8 mouse cellular contexts compared by ENCODE assay signal in genomic region chr4:63158961-63159592, GRCm38 (mm10). TPM values are rescaled to one million over a fixed set of nuclear protein-coding genes. Genes with fewer than 3 reads are reported as not detected.
A peak's percentile ranks its signal among the peaks of the same experiment; 100 is the strongest.
DNase-seq lines count a peak whose midpoint lies in the region; ATAC-seq and TF ChIP-seq lines count a peak whose summit lies in the region.

No protein-coding gene starts in this region.

- TF ChIP-seq CTCF in hindbrain, postnatal 0 days (IDR thresholded peaks at IDR 0.05; ENCODE audit: low read depth), result peak; percentile 97

- H3K9me3 ChIP-seq in hindbrain, postnatal 0 days (ENCODE audit: low read length), result no peaks in the 10 kb centered on the region

- no peak overlapping the region for H3K4me2 ChIP-seq in hindbrain, postnatal 0 days (ENCODE audit: low read depth, low read length)

- no peaks in the 10 kb centered on the region for H3K4me1 ChIP-seq in hindbrain, postnatal 0 days (ENCODE audit: insufficient read depth, low read length)

- H3K27ac ChIP-seq in hindbrain, postnatal 0 days, result no peak overlapping the region; the same call in 1 of the 2 replicates

- H3K36me3 ChIP-seq in hindbrain, postnatal 0 days (ENCODE audit: insufficient read depth, low read length), result no peaks in the 10 kb centered on the region

- 18% methylated on average over 5 of the region's 5 CpGs for WGBS in hindbrain, postnatal 0 days

- no peak overlapping the region for H3K9ac ChIP-seq in hindbrain, postnatal 0 days (replicated peaks; ENCODE audit: low read length)

- DNase-seq in WW6 (ENCODE audit: low read depth, low spot score), result peak; percentile 31
- DNase-seq in cerebellum, postnatal 4 days (ENCODE audit: low spot score in 2 of 2), result peak; percentile 73 to 87
- peak; percentile 27 to 53 for DNase-seq in gastrocnemius, adult 8-10 months (ENCODE audit: low spot score in 2 of 2)
- peak; percentile 95 for DNase-seq in hindbrain, postnatal 0 days (ENCODE audit: low spot score)
- peak; percentile 83 to 90 for DNase-seq in left cerebral cortex, adult 18-20 months (ENCODE audit: low spot score in 2 of 2)
- DNase-seq in right cerebral cortex, postnatal 36 days (ENCODE audit: low spot score in 2 of 2), result peak; percentile 69 to 74
- DNase-seq in urinary bladder, postnatal 36 days (ENCODE audit: low spot score in 2 of 2), result peak; percentile 65 to 77

- peak; percentile 94 for ATAC-seq in hindbrain, postnatal 0 days
- ATAC-seq in megakaryocyte, adult 5-6 weeks (ENCODE audit: poor library complexity, severe bottlenecking), result peak; percentile 81

- no peaks in the 10 kb centered on the region for H3K27me3 ChIP-seq in hindbrain, postnatal 0 days (ENCODE audit: insufficient read depth, low read length)

- no peak overlapping the region for H3K4me3 ChIP-seq in hindbrain, postnatal 0 days (ENCODE audit: low read length)

RNA-seq across cellular contexts. Expression of gene Ambp, which starts 4.5 kb away (rescaled TPM):
- total RNA-seq in gastrocnemius, adult 8-10 months (2022), result not detected
- total RNA-seq in hindbrain, postnatal 0 days (2014; rRNA removed), result not detected in 2 replicates
- not detected in 2 replicates for polyA plus RNA-seq in hindbrain, postnatal 0 days (2015; fragmentation: Nextera tagmentation; extraction: Ambion mirVana)
- total RNA-seq in left cerebral cortex, adult 18-20 months (2021), result not detected
- total RNA-seq in megakaryocyte, adult 5-6 weeks (2015), result not detected in 2 replicates
- not detected in 2 replicates for total RNA-seq in megakaryocyte, adult 5-6 weeks (2017)

RNA-seq across cellular contexts. Expression of gene Kif12, which starts 12.9 kb away (rescaled TPM):
- total RNA-seq in gastrocnemius, adult 8-10 months (2022), result not detected
- total RNA-seq in hindbrain, postnatal 0 days (2014; rRNA removed), result 0.18 and 0.47 TPM in 2 replicates
- 0.10 and 0.39 TPM in 2 replicates for polyA plus RNA-seq in hindbrain, postnatal 0 days (2015; fragmentation: Nextera tagmentation; extraction: Ambion mirVana)
- total RNA-seq in left cerebral cortex, adult 18-20 months (2021), result not detected
- total RNA-seq in megakaryocyte, adult 5-6 weeks (2015), result not detected in 2 replicates
- not detected in 2 replicates for total RNA-seq in megakaryocyte, adult 5-6 weeks (2017)

RNA-seq across cellular contexts. Expression of gene Col27a1, which starts 54.7 kb away (rescaled TPM):
- under 1 TPM; 0.17 to 0.67 (median 0.65) TPM for total RNA-seq in gastrocnemius, adult 8-10 months (2022)
- total RNA-seq in hindbrain, postnatal 0 days (2014; rRNA removed), result 5.8 and 9.5 TPM in 2 replicates
- 1.4 and 1.9 TPM in 2 replicates for polyA plus RNA-seq in hindbrain, postnatal 0 days (2015; fragmentation: Nextera tagmentation; extraction: Ambion mirVana)
- 1 to 10 TPM; 4.2 to 5.2 TPM for total RNA-seq in left cerebral cortex, adult 18-20 months (2021)
- 0.23 and 0.42 TPM in 2 replicates for total RNA-seq in megakaryocyte, adult 5-6 weeks (2015)
- 0.24 and 0.44 TPM in 2 replicates for total RNA-seq in megakaryocyte, adult 5-6 weeks (2017)

Comparison
In these comparisons a context has a peak if more than half of its experiments do, and no peak if none do; other contexts are left out.
1. DNase-seq: peak in every context shown above with its lines; median percentile 95 in hindbrain, postnatal 0 days; 86 in left cerebral cortex, adult 18-20 months; 80 in cerebellum, postnatal 4 days; 72 in right cerebral cortex, postnatal 36 days; 71 in urinary bladder, postnatal 36 days; 40 in gastrocnemius, adult 8-10 months; 31 in WW6.